ENCODE assay signal across 18 mouse cellular contexts in genomic region chr5:21574386-21575209, GRCm38 (mm10). TPM values are rescaled to one million over a fixed set of nuclear protein-coding genes. Genes with fewer than 3 reads are reported as not detected.
DNase-seq lines count a peak whose midpoint lies in the region; ATAC-seq lines count a peak whose summit lies in the region.
"Had no signal": no experiment of that assay in that cellular context is flagged by ENCODE, and none has a peak within 500 bp of the region (broad histone marks: within the 10 kb centered on the region; RNA-seq: fewer than 3 reads in every experiment).

No protein-coding gene starts in this region.

- peaks cover 5 to 8% of the 10 kb centered on the region in 2 experiments; a peak in 2 of 4 replicates for H3K4me1 ChIP-seq in heart, embryonic 14.5 days (ENCODE audit: control insufficient read depth in 2 of 2, insufficient read depth in 2 of 2, low read length in 2 of 2)
- peaks cover 22% of the 10 kb centered on the region for H3K4me1 ChIP-seq in liver, embryonic 12.5 days
- H3K4me1 ChIP-seq in hindbrain, embryonic 16.5 days (ENCODE audit: control insufficient read depth, insufficient read depth, low read depth, low read length) = no peaks in the 10 kb centered on the region
- H3K4me1 ChIP-seq: neural tube, embryonic 15.5 days had no signal

- H3K9ac ChIP-seq in heart, embryonic 14.5 days (ENCODE audit: low read length) = no peak overlapping the region
- no peak overlapping the region for H3K9ac ChIP-seq in liver, embryonic 12.5 days
- H3K9ac ChIP-seq in hindbrain, embryonic 16.5 days (ENCODE audit: low read depth, low read length) = no peak overlapping the region
- H3K9ac ChIP-seq: neural tube, embryonic 15.5 days had no signal

- no peaks in the 10 kb centered on the region for H3K9me3 ChIP-seq in heart, embryonic 14.5 days (ENCODE audit: control insufficient read depth, low read length)
- H3K9me3 ChIP-seq in liver, embryonic 12.5 days (replicated peaks) = no peaks in the 10 kb centered on the region
- H3K9me3 ChIP-seq in hindbrain, embryonic 16.5 days (ENCODE audit: control insufficient read depth, low read length) = no peaks in the 10 kb centered on the region
- H3K9me3 ChIP-seq: neural tube, embryonic 15.5 days had no signal

- DNase-seq in heart, postnatal 36 days = no peak
- peak; percentile 17 for DNase-seq in R1 (ENCODE audit: low read depth, low spot score)
- DNase-seq in c-Kit-positive CD71-positive TER-119-negative erythroid progenitor cells, embryonic 14.5 days (ENCODE audit: low read depth) = peak; percentile 50
- no peak for DNase-seq in left cerebral cortex, adult 11 months (ENCODE audit: low spot score)
- DNase-seq in adrenal gland, postnatal 36 days = no peak
- DNase-seq: adrenal gland, adult 2 months; cerebellum, postnatal 14 days; gastrocnemius, postnatal 36 days; kidney, adult 2 months; kidney, postnatal 25 days; left cerebral cortex, postnatal 4 days; thymus, postnatal 14 days had no signal

- peak; percentile 72 for ATAC-seq in heart, embryonic 14.5 days (ENCODE audit: insufficient number of reproducible peaks, insufficient read depth, low FRiP score, low read depth)
- peak; percentile 93 for ATAC-seq in liver, embryonic 12.5 days
- no peak for ATAC-seq in hindbrain, embryonic 16.5 days
- ATAC-seq: hindbrain, postnatal 0 days; lung, postnatal 0 days had no signal

- peak overlapping the region; percentile 51 to 53 for H3K27ac ChIP-seq in heart, embryonic 14.5 days (replicated peaks in 1 of 2; ENCODE audit: control insufficient read depth in 1 of 2, insufficient read depth in 1 of 2, low read depth in 2 of 2, low read length in 2 of 2)
- H3K27ac ChIP-seq in liver, embryonic 12.5 days = peak overlapping the region; percentile 66; the same call in 1 of the 2 replicates
- no peak overlapping the region for H3K27ac ChIP-seq in hindbrain, embryonic 16.5 days (ENCODE audit: low read depth, low read length)
- H3K27ac ChIP-seq: hindbrain, postnatal 0 days; neural tube, embryonic 15.5 days had no signal

- 49% methylated on average over 21 of the region's 21 CpGs for WGBS in heart, embryonic 14.5 days
- 56% methylated on average over 21 of the region's 21 CpGs for WGBS in liver, embryonic 12.5 days (ENCODE audit: insufficient replicate concordance)
- WGBS in hindbrain, embryonic 16.5 days = 74% methylated on average over 21 of the region's 21 CpGs

- H3K36me3 ChIP-seq in heart, embryonic 14.5 days (ENCODE audit: control insufficient read depth, insufficient read depth, low read length) = no peaks in the 10 kb centered on the region
- H3K36me3 ChIP-seq in liver, embryonic 12.5 days = no peaks in the 10 kb centered on the region
- H3K36me3 ChIP-seq in hindbrain, embryonic 16.5 days (ENCODE audit: control insufficient read depth, insufficient read depth, low read length) = no peaks in the 10 kb centered on the region
- H3K36me3 ChIP-seq: neural tube, embryonic 15.5 days had no signal

- peak overlapping the region; percentile 26 for H3K4me2 ChIP-seq in heart, embryonic 14.5 days (ENCODE audit: low read length)
- H3K4me2 ChIP-seq in liver, embryonic 12.5 days = peak overlapping the region; percentile 28
- no peak overlapping the region for H3K4me2 ChIP-seq in hindbrain, embryonic 16.5 days (ENCODE audit: low read length)
- H3K4me2 ChIP-seq: neural tube, embryonic 15.5 days had no signal

- H3K27me3 ChIP-seq in heart, embryonic 14.5 days (ENCODE audit: control insufficient read depth, insufficient read depth, low read length) = no peaks in the 10 kb centered on the region
- H3K27me3 ChIP-seq in liver, embryonic 12.5 days (replicated peaks) = no peaks in the 10 kb centered on the region
- H3K27me3 ChIP-seq in hindbrain, embryonic 16.5 days (replicated peaks; ENCODE audit: control insufficient read depth, insufficient read depth, low read length) = no peaks in the 10 kb centered on the region
- H3K27me3 ChIP-seq: neural tube, embryonic 15.5 days had no signal

- intact Hi-C loops in heart, postnatal 36 days (cut with DNase I) = no loop called here

- no peak overlapping the region for H3K4me3 ChIP-seq in heart, embryonic 14.5 days (ENCODE audit: control insufficient read depth in 1 of 2, insufficient read depth in 1 of 2, low read depth in 1 of 2, low read length in 2 of 2)
- H3K4me3 ChIP-seq in liver, embryonic 12.5 days = no peak overlapping the region
- no peak overlapping the region for H3K4me3 ChIP-seq in hindbrain, embryonic 16.5 days (ENCODE audit: low read length)
- H3K4me3 ChIP-seq: neural tube, embryonic 15.5 days had no signal

RNA-seq across cellular contexts. Expression of gene Lrrc17, which starts 31.2 kb away (rescaled TPM):
- 16.7 and 17.9 TPM in 2 replicates for polyA plus RNA-seq in heart, embryonic 14.5 days (2014; fragmentation: Nextera tagmentation; extraction: Ambion mirVana)
- 1 to 10 TPM; 2.7 to 3.5 TPM for total RNA-seq in heart, postnatal 36 days (2021)
- 1.6 and 2.2 TPM in 2 replicates for polyA plus RNA-seq in liver, embryonic 12.5 days (2016; fragmentation: Nextera tagmentation; extraction: Ambion mirVana)
- 5.7 and 8.5 TPM in 2 replicates for polyA plus RNA-seq in hindbrain, embryonic 16.5 days (2015; fragmentation: Nextera tagmentation; extraction: Ambion mirVana)
- 1 to 10 TPM; 2.8 TPM for total RNA-seq in adrenal gland, postnatal 36 days (2021)

Comparison
In these comparisons a context has a peak if more than half of its experiments do, and no peak if none do; other contexts are left out.
1. DNase-seq: peak in R1 (single experiment) and c-Kit-positive CD71-positive TER-119-negative erythroid progenitor cells, embryonic 14.5 days (single experiment); none in heart, postnatal 36 days (0 of 2), left cerebral cortex, adult 11 months (single experiment) and adrenal gland, postnatal 36 days (0 of 2).